Mouse (Mus musculus) liver, embryonic 11.5 days (tissue): Measurements from ENCODE around the gene Olfr1426. TPM values are rescaled to one million over a fixed set of nuclear protein-coding genes. Genes with fewer than 3 reads are reported as not detected.
"Not testable (repeated sequence)": the region's sequence is repeated elsewhere in the genome, so short reads cannot be mapped to it uniquely, and the experiment has no call there.

Experiments
- ATAC-seq: fragments of 200-750 bp; cut with Nextera tagmentation; replicated peaks from 2 replicates; pipeline ENCODE4 v1.8.0; 2017; ENCODE audit warnings: moderate number of reproducible peaks, mild to moderate bottlenecking, moderate TSS enrichment, moderate library complexity; ENCODE audit not compliant: low FRiP score
- DNase-seq: peaks from one replicate; pipeline ENCODE4 v3.0.0-alpha.2; 2017; ENCODE audit warnings: low spot score
- H3K27ac ChIP-seq: fragments of 300-500 bp; sonication (generic); 2 replicates; pipeline ENCODE4 v1.5.1; 2014; ENCODE audit warnings: mild to moderate bottlenecking, low read depth, low read length, control low read depth
- H3K27me3 ChIP-seq: fragments of 300-500 bp; sonication (generic); replicated peaks from 2 replicates; pipeline ENCODE4 v1.6.1; 2014; ENCODE audit warnings: low read length, mixed read lengths; ENCODE audit not compliant: control insufficient read depth, insufficient read depth
- H3K36me3 ChIP-seq: fragments of 300-500 bp; sonication (generic); 2 replicates; pipeline ENCODE4 v1.6.1; 2014; ENCODE audit warnings: mild to moderate bottlenecking, low read length, moderate library complexity, mixed read lengths; ENCODE audit not compliant: control insufficient read depth, insufficient read depth
- H3K4me1 ChIP-seq: fragments of 300-500 bp; sonication (generic); replicated peaks from 2 replicates; pipeline ENCODE4 v1.6.1; 2014; ENCODE audit warnings: low read length, mixed read lengths; ENCODE audit not compliant: control insufficient read depth, insufficient read depth
- H3K4me2 ChIP-seq: fragments of 300-500 bp; sonication (generic); 2 replicates; pipeline ENCODE4 v1.6.1; 2014; ENCODE audit warnings: mild to moderate bottlenecking, control low read depth, moderate library complexity
- H3K4me3 ChIP-seq: fragments of 300-500 bp; sonication (generic); 2 replicates; pipeline ENCODE4 v1.5.1; 2014; ENCODE audit warnings: low read depth, low read length, control low read depth
- H3K9ac ChIP-seq: fragments of 300-500 bp; sonication (generic); 2 replicates; pipeline ENCODE4 v1.6.1; 2014; ENCODE audit warnings: low read depth, low read length, control low read depth
- H3K9me3 ChIP-seq: fragments of 300-500 bp; sonication (generic); 2 replicates; pipeline ENCODE4 v1.6.1; 2016; ENCODE audit warnings: low read length, inconsistent platforms, mixed read lengths; ENCODE audit not compliant: control insufficient read depth
- WGBS: fragments of 180-500 bp; shearing (Covaris S2); extraction: QIAGEN DNeasy Blood & Tissue Kit; methylation state at CpG from one replicate; pipeline ENCODE4 v1.1.7; 2014; 5-methylcytosine and 5-hydroxymethylcytosine counted together
- polyA plus RNA-seq: library from polyadenylated mRNA; unstranded; fragments of >200 nt; fragmentation: Nextera tagmentation; extraction: Ambion mirVana; gene quantifications from 2 replicates; pipeline ENCODE4 v1.2.1, GENCODE M21; 2014

The Olfr1426 gene
- polyA plus RNA-seq, 1 experiment from 2014 or later = not detected

GRCm38 (mm10) chr19:12069546-12069945 lies 22.3 kb downstream of the Olfr1426 start:
- H3K9ac ChIP-seq, H3K4me3 ChIP-seq, H3K36me3 ChIP-seq, H3K27me3 ChIP-seq, H3K4me2 ChIP-seq, H3K27ac ChIP-seq, DNase-seq, ATAC-seq, H3K9me3 ChIP-seq, H3K4me1 ChIP-seq: not testable (repeated sequence)
- whole genome bisulfite sequencing = 68% methylated on average over 1 of the region's 1 CpGs

DNA sequence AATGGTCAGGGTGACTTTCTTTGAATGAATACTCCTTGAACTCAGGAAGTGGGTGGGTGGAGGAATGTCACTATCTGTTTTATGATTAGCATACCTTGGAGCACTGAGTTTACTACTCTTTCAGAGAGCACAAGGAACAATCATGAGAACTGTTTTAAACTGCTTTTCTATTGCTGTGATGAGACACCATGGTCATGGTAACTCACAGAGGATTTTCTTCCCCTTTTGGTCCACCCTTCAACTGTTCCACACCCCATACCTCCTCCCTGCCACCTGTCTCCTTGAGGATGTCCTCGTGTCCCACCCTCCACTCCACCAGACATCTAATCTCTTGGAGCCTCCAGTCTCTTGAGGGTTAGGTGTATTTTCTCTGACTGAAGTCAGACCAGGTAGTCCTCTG lies 24.0 kb downstream of the Olfr1426 start:
- H3K4me2 ChIP-seq, DNase-seq, ATAC-seq, H3K36me3 ChIP-seq, H3K4me3 ChIP-seq, H3K27me3 ChIP-seq, H3K9me3 ChIP-seq, H3K9ac ChIP-seq, H3K4me1 ChIP-seq, H3K27ac ChIP-seq: not testable (repeated sequence)
- 73% methylated on average over 1 of the region's 1 CpGs for WGBS

- H3K27ac ChIP-seq, H3K4me3 ChIP-seq, H3K9me3 ChIP-seq, H3K27me3 ChIP-seq, H3K4me1 ChIP-seq, H3K9ac ChIP-seq, H3K4me2 ChIP-seq, H3K36me3 ChIP-seq, DNase-seq, ATAC-seq: not testable (repeated sequence)
- 90% methylated on average over 1 of the region's 1 CpGs for WGBS
Observed at GRCm38 (mm10) chr19:12062582-12062981, 29.2 kb downstream of the Olfr1426 start, which contains the start of gene Olfr1424. Olfr1424 (minus strand) TSS chr19:12062682.

GRCm38 (mm10) chr19:12043163-12043562 lies 48.6 kb downstream of the Olfr1426 start:
- H3K9ac ChIP-seq = no peak overlapping the region
- no peak overlapping the region for H3K4me2 ChIP-seq
- ATAC-seq = no peak
- no peaks in the 10 kb centered on the region for H3K4me1 ChIP-seq
- H3K9me3 ChIP-seq = no peaks in the 10 kb centered on the region
- H3K4me3 ChIP-seq = no peak overlapping the region
- DNase-seq = no peak
- H3K27ac ChIP-seq = no peak overlapping the region
- no peaks in the 10 kb centered on the region for H3K36me3 ChIP-seq
- H3K27me3 ChIP-seq = no peaks in the 10 kb centered on the region
- WGBS = 82% methylated on average over 5 of the region's 5 CpGs

DNA sequence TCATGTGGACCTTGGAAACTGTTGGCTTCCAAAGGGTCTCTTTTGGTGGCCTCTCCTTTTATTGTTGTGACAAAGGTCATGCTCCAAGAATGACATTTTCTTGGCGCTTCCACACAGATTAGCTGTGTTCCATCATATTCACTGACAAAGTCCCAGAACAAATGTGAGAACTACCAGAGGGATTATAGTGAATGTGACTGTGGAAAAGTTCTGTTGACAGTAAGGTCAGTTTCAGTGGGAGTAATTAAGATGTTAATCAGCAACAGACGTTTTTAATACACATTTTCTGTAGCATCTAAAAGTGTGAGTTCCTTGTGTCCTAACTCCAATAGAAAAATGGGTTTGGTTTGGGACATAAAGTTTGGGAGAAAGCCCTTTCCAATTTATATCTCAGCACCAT lies 50.6 kb downstream of the Olfr1426 start, which contains the start of gene Olfr1423:
Gene Olfr1423 (minus strand): TSS at position 101 of the 400 bp plus-strand sequence.
- H3K36me3 ChIP-seq = no peaks in the 10 kb centered on the region
- DNase-seq (no peak), ATAC-seq (no peak)
- H3K9ac ChIP-seq = no peak within 1 kb of the TSS
- no peak within 1 kb of the TSS for H3K4me3 ChIP-seq
- H3K9me3 ChIP-seq = no peaks in the 10 kb centered on the region
- 63% methylated on average over 2 of the region's 2 CpGs for WGBS
- H3K4me2 ChIP-seq = no peak within 1 kb of the TSS
- H3K4me1 ChIP-seq = no peaks in the 10 kb centered on the region
- H3K27ac ChIP-seq = no peak within 1 kb of the TSS
- no peaks in the 10 kb centered on the region for H3K27me3 ChIP-seq

DNA sequence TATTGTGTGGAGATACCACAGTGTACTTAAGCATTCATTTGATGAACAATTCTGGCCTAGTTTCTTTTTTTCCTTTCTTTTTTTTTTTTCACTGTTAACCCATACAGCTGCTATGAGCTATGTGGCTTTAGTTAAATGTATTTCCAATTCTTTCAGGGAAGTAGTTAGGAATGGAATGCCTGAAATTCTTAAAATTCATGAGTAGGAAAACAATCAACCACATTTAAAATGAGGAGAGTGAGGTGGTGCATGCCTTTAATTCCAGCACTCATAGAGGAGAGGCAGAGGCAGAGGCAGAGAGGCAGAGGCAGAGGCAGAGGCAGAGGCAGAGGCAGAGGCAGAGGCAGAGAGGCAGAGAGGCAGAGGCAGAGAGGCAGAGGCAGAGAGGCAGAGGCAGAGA lies 54.1 kb downstream of the Olfr1426 start:
- Histone ChIP-seq H3K9ac (no peak overlapping the region), H3K4me3 (no peak overlapping the region), H3K36me3 (no peaks in the 10 kb centered on the region), H3K4me1 (no peaks in the 10 kb centered on the region), H3K27ac (no peak overlapping the region), H3K4me2 (no peak overlapping the region), H3K27me3 (no peaks in the 10 kb centered on the region), H3K9me3 (no peaks in the 10 kb centered on the region)
- DNase-seq = no peak
- no peak for ATAC-seq

Other genes starting within 250 kb of the Olfr1426 start
- not detected in 2 replicates for gene Olfr1418, start 230.9 kb downstream of the Olfr1426 start, polyA plus RNA-seq
- not detected in 2 replicates for gene Olfr1419, start 216.9 kb downstream of the Olfr1426 start, polyA plus RNA-seq
- gene Olfr1420, start 205.4 kb downstream of the Olfr1426 start, polyA plus RNA-seq = 0.14 TPM in 1 of 2 replicates, not detected in the other
- gene Patl1, start 179.6 kb downstream of the Olfr1426 start, polyA plus RNA-seq = 21.7 and 24.3 TPM in 2 replicates
- gene Osbp, start 126.1 kb downstream of the Olfr1426 start, polyA plus RNA-seq = 5.2 and 6.8 TPM in 2 replicates
- 0.03 and 0.06 TPM in 2 replicates for gene Olfr1423, start 50.7 kb downstream of the Olfr1426 start, polyA plus RNA-seq
- 0.17 TPM in 1 of 2 replicates, not detected in the other for gene Olfr1424, start 29.3 kb downstream of the Olfr1426 start, polyA plus RNA-seq
- gene Olfr1425, start 14.3 kb downstream of the Olfr1426 start, polyA plus RNA-seq = not detected in 2 replicates
- gene Olfr1427, start 11.3 kb upstream of the Olfr1426 start, polyA plus RNA-seq = not detected in 2 replicates
- not detected in 2 replicates for gene Olfr1428, start 23.9 kb upstream of the Olfr1426 start, polyA plus RNA-seq
- 0.05 TPM in 1 of 2 replicates, not detected in the other for gene Olfr76, start 31.2 kb upstream of the Olfr1426 start, polyA plus RNA-seq
- gene Olfr1555-ps1, start 78.1 kb upstream of the Olfr1426 start, polyA plus RNA-seq = not detected in 2 replicates
- gene Olfr1431, start 108.6 kb upstream of the Olfr1426 start, polyA plus RNA-seq = not detected in 2 replicates
- gene Olfr1432, start 140.6 kb upstream of the Olfr1426 start, polyA plus RNA-seq = not detected in 2 replicates
- gene Olfr262, start 149.6 kb upstream of the Olfr1426 start, polyA plus RNA-seq = not detected in 2 replicates
- gene Olfr235, start 169.0 kb upstream of the Olfr1426 start, polyA plus RNA-seq = not detected in 2 replicates
- not detected in 2 replicates for gene Olfr1434, start 187.8 kb upstream of the Olfr1426 start, polyA plus RNA-seq
- not detected in 2 replicates for gene Olfr1436, start 207.1 kb upstream of the Olfr1426 start, polyA plus RNA-seq
- not detected in 2 replicates for gene Olfr1437, start 233.1 kb upstream of the Olfr1426 start, polyA plus RNA-seq
- gene Olfr1438-ps1, start 243.9 kb upstream of the Olfr1426 start, polyA plus RNA-seq = not detected in 2 replicates